Mouse (Mus musculus) forebrain, embryonic 15.5 days (tissue): ENCODE measurements at regions not wholly inside any gene's neighbourhood (a gene's known extent, or its start where the extent isn't known, plus 50 kb on each side); places are given as distances from the start of the nearest gene placed in this dataset.
A peak's percentile ranks its signal among the peaks of the same experiment; 100 is the strongest.

Source experiments
- ATAC-seq: fragments of 200-750 bp; cut with Nextera tagmentation; replicated peaks from 2 replicates; pipeline ENCODE4 v1.8.0; 2017; ENCODE audit warnings: mild to moderate bottlenecking, moderate TSS enrichment, moderate library complexity
- H3K27ac ChIP-seq: fragments of 300-500 bp; sonication (generic); replicated peaks from 2 replicates; pipeline ENCODE4 v1.5.1; 2015; ENCODE audit warnings: mild to moderate bottlenecking, inconsistent platforms
- H3K27me3 ChIP-seq: fragments of 300-500 bp; sonication (generic); 2 replicates; pipeline ENCODE4 v1.6.1; 2015; ENCODE audit warnings: inconsistent platforms
- H3K36me3 ChIP-seq: fragments of 300-500 bp; sonication (generic); 2 replicates; pipeline ENCODE4 v1.6.1; 2015; ENCODE audit warnings: mild to moderate bottlenecking, inconsistent platforms
- H3K4me1 ChIP-seq: fragments of 300-500 bp; sonication (generic); 2 replicates; pipeline ENCODE4 v1.6.1; 2015; ENCODE audit warnings: inconsistent platforms
- H3K4me2 ChIP-seq: fragments of 300-500 bp; sonication (generic); replicated peaks from 2 replicates; pipeline ENCODE4 v1.6.1; 2015; ENCODE audit warnings: mild to moderate bottlenecking, inconsistent platforms
- H3K4me3 ChIP-seq: fragments of 300-500 bp; sonication (generic); 2 replicates; pipeline ENCODE4 v1.5.1; 2015; ENCODE audit warnings: mild to moderate bottlenecking, inconsistent platforms
- H3K9ac ChIP-seq: fragments of 300-500 bp; sonication (generic); replicated peaks from 2 replicates; pipeline ENCODE4 v1.6.1; 2015; ENCODE audit warnings: mild to moderate bottlenecking, inconsistent platforms
- H3K9me3 ChIP-seq: fragments of 300-500 bp; sonication (generic); 2 replicates; pipeline ENCODE4 v1.6.1; 2016; ENCODE audit warnings: inconsistent platforms
- WGBS: fragments of 180-500 bp; shearing (Covaris S2); methylation state at CpG from one replicate; pipeline ENCODE4 v1.1.7; 2015; ENCODE audit warnings: mixed read lengths; 5-methylcytosine and 5-hydroxymethylcytosine counted together

DNA sequence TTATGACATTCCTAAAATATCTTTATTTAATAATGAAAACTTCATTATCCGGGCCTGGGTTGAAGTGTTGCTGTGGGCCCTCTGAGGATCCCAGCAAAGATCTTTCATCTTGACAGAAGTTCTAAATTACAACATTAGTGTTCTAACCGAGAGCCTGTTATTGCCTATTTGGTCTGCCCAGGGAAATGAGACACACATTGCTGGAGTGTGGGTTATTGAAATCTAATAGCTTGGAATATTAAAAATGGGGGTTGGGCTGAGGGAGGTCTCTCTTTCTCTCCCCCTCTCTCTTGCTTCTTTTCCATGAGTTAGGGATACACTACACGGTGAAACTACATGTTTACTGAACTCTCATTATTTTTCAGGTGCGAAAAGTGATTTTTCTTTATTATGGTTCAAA lies 240.4 kb upstream of the Camk1g start:
- no peak for ATAC-seq
- Histone ChIP-seq H3K4me2 (no peak overlapping the region), H3K36me3 (no peaks in the 10 kb centered on the region), H3K9ac (no peak overlapping the region), H3K4me1 (peaks cover 5% of the 10 kb centered on the region; the same call in 1 of the 2 replicates), H3K27ac (no peak overlapping the region), H3K9me3 (no peaks in the 10 kb centered on the region), H3K4me3 (no peak overlapping the region), H3K27me3 (no peaks in the 10 kb centered on the region)
- WGBS: 89% methylated on average over 4 of the region's 4 CpGs

GRCm38 (mm10) chr1:193599895-193600294 lies 229.8 kb upstream of the Camk1g start:
- no peak overlapping the region for H3K4me3 ChIP-seq
- H3K4me1 ChIP-seq: no peaks in the 10 kb centered on the region
- 55% methylated on average over 4 of the region's 4 CpGs for WGBS
- H3K4me2 ChIP-seq: no peak overlapping the region
- no peaks in the 10 kb centered on the region for H3K27me3 ChIP-seq
- H3K9ac ChIP-seq: no peak overlapping the region
- H3K9me3 ChIP-seq: no peaks in the 10 kb centered on the region
- H3K36me3 ChIP-seq: no peaks in the 10 kb centered on the region
- H3K27ac ChIP-seq: peak overlapping the region; percentile 48; the same call in 1 of the 2 replicates
- no peak for ATAC-seq

DNA sequence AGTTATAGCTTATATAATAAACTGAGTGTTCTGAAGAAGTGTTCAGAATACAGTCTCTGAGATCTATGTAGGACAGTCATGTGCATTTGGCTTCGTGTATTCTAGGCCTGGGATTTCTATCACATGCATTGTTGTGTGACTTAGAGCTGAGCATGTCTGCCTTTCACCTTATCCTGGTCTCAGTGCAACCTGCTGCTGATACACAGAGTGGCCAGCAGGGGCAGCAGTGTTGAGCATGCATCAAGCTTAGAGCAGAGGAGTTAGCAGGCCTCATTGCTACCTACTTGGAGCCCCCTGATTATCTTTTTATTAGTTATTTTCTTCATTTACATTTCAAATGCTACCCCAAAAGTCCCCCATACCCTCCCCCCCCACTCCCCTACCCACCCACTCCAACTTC lies 229.1 kb upstream of the Camk1g start:
- Histone ChIP-seq H3K27ac (no peak overlapping the region), H3K4me1 (no peaks in the 10 kb centered on the region), H3K36me3 (no peaks in the 10 kb centered on the region), H3K9me3 (no peaks in the 10 kb centered on the region), H3K27me3 (no peaks in the 10 kb centered on the region), H3K9ac (no peak overlapping the region), H3K4me3 (no peak overlapping the region), H3K4me2 (no peak overlapping the region)
- no peak for ATAC-seq
- 42% methylated on average over 1 of the region's 1 CpGs for WGBS

- H3K9ac ChIP-seq: no peak overlapping the region
- no peak overlapping the region for H3K4me3 ChIP-seq
- no peak overlapping the region for H3K4me2 ChIP-seq
- H3K27ac ChIP-seq: no peak overlapping the region
- no peak for ATAC-seq
- H3K36me3 ChIP-seq: no peaks in the 10 kb centered on the region
- peaks cover 49% of the 10 kb centered on the region for H3K4me1 ChIP-seq
- 9% methylated on average over 5 of the region's 5 CpGs for WGBS
- no peaks in the 10 kb centered on the region for H3K9me3 ChIP-seq
- no peaks in the 10 kb centered on the region for H3K27me3 ChIP-seq
Observed at GRCm38 (mm10) chr1:193590301-193590829, 220.3 kb upstream of the Camk1g start.

DNA sequence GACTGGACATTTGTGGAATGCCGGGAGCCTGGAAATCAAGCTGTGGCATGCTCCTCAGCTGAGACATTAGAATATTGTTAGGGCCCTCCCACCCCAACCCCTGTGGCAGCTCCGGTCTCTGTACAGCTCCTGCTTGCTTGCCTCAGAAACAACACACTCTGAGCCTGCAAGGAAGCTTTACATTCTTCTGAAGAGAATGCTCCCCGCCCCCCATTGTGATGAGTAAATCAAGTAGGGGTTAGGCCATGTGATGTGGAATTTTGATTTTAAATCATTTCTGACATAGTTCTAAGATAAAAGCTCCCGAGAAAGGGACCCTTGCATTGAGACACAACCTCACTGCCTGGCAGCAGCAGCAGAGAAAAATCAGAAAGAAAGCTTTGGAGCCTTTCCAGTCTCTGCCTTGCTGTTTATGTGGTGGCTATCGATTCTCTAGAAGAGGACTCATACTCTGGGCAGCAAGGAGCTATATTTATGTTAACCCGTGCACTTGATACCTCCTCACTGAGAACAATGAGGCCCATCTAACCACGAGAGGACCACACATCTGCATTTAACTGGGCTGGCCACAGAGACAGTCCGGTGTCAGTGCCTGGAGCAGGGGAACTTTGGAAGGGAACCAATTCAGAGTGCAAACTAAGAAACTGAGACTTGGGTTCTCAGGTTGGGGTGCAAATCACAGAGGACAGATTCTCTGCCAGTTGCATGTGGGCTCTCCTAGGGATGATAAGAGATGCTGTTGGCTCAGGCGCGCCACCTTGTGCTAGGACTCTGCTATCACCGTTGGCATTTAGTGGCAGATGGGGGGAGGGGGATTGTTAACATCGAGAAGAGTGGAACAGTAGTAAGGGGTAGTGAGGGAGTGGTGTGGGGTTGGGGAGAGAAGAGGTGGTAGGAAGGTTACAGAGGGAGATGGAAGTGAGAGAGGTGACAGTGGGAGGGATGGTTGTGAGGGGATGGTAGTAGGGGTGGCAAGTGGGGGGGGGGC lies 218.7 kb upstream of the Camk1g start:
- Histone ChIP-seq H3K36me3 (no peaks in the 10 kb centered on the region), H3K4me1 (peaks cover 49% of the 10 kb centered on the region), H3K27me3 (no peaks in the 10 kb centered on the region), H3K4me3 (no peak overlapping the region), H3K9ac (no peak overlapping the region), H3K4me2 (no peak overlapping the region), H3K27ac (peak overlapping the region; percentile 84), H3K9me3 (no peaks in the 10 kb centered on the region)
- peak; percentile 44 for ATAC-seq
- WGBS: 17% methylated on average over 12 of the region's 12 CpGs

DNA sequence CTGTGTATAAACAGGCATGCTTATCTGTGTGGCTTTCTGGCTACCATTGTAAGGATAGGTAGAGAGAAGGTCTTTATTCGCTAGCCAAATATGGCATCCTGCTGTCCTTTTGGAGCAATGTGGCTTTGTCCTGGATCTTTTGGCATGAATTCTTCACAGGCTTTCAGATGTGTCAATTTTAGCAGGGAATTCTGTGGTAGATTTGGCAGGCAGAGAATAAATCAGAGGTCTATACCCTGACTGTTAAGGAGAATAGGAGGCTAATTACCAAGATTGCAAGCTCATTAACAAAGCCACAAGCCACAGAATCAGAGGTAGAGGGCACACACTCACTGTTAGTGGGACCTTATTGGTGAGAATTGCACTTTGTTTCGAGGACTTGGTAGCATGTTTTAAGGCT lies 217.2 kb upstream of the Camk1g start:
- peak; percentile 67 for ATAC-seq
- Histone ChIP-seq H3K4me3 (no peak overlapping the region), H3K27ac (peak overlapping the region; percentile 84), H3K4me2 (no peak overlapping the region), H3K27me3 (no peaks in the 10 kb centered on the region), H3K36me3 (no peaks in the 10 kb centered on the region), H3K9me3 (no peaks in the 10 kb centered on the region), H3K9ac (no peak overlapping the region), H3K4me1 (peaks cover 49% of the 10 kb centered on the region)
- WGBS: 25% methylated on average over 2 of the region's 2 CpGs

- WGBS: 32% methylated on average over 6 of the region's 6 CpGs
- H3K27ac ChIP-seq: peak overlapping the region; percentile 84
Observed at GRCm38 (mm10) chr1:193586896-193587295, 216.8 kb upstream of the Camk1g start.

GRCm38 (mm10) chr1:193583791-193584190 lies 213.7 kb upstream of the Camk1g start:
- no peak overlapping the region for H3K4me2 ChIP-seq
- no peak overlapping the region for H3K9ac ChIP-seq
- 71% methylated on average over 2 of the region's 2 CpGs for WGBS
- H3K27ac ChIP-seq: no peak overlapping the region
- H3K4me1 ChIP-seq: peaks cover 28% of the 10 kb centered on the region
- H3K9me3 ChIP-seq: no peaks in the 10 kb centered on the region
- H3K36me3 ChIP-seq: no peaks in the 10 kb centered on the region
- no peak for ATAC-seq
- H3K27me3 ChIP-seq: no peaks in the 10 kb centered on the region
- H3K4me3 ChIP-seq: no peak overlapping the region

More at GRCm38 (mm10) chr1:193586896-193587295, 216.8 kb upstream of the Camk1g start:
- Histone ChIP-seq H3K27me3 (no peaks in the 10 kb centered on the region), H3K4me2 (no peak overlapping the region), H3K4me3 (no peak overlapping the region), H3K4me1 (peaks cover 49% of the 10 kb centered on the region), H3K36me3 (no peaks in the 10 kb centered on the region), H3K9ac (no peak overlapping the region), H3K9me3 (no peaks in the 10 kb centered on the region)
- ATAC-seq: peak; percentile 82

GRCm38 (mm10) chr1:193580393-193580792 lies 210.3 kb upstream of the Camk1g start:
- no peaks in the 10 kb centered on the region for H3K36me3 ChIP-seq
- H3K4me1 ChIP-seq: peaks cover 12% of the 10 kb centered on the region
- no peaks in the 10 kb centered on the region for H3K9me3 ChIP-seq
- H3K4me3 ChIP-seq: no peak overlapping the region
- H3K27me3 ChIP-seq: no peaks in the 10 kb centered on the region
- H3K27ac ChIP-seq: no peak overlapping the region
- no peak overlapping the region for H3K4me2 ChIP-seq
- 80% methylated on average over 4 of the region's 4 CpGs for WGBS
- no peak for ATAC-seq
- H3K9ac ChIP-seq: no peak overlapping the region

DNA sequence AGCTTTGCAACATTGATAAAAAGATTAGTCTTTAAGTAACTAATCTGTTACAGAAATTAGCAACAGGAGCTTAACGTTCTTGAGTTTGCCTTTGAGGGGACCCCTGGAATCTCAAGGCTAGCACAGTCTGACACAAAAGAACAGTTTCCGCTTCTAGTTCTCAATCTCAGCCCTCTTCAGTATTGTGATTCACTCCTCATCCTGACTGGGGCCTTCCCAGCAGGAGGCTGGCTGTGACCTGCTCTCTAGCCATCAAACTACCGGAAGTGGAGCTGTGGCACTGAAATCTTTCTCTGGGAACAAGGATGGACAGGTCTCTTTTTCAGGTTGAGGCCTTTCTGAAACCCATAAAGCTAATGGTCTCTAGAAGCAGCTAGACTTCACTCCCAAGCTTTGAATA lies 209.6 kb upstream of the Camk1g start:
- H3K36me3 ChIP-seq: no peaks in the 10 kb centered on the region
- 48% methylated on average over 3 of the region's 3 CpGs for WGBS
- no peaks in the 10 kb centered on the region for H3K27me3 ChIP-seq
- no peaks in the 10 kb centered on the region for H3K9me3 ChIP-seq
- peaks cover 14% of the 10 kb centered on the region for H3K4me1 ChIP-seq
- no peak overlapping the region for H3K4me3 ChIP-seq
- no peak for ATAC-seq
- no peak overlapping the region for H3K4me2 ChIP-seq
- H3K9ac ChIP-seq: no peak overlapping the region
- no peak overlapping the region for H3K27ac ChIP-seq

DNA sequence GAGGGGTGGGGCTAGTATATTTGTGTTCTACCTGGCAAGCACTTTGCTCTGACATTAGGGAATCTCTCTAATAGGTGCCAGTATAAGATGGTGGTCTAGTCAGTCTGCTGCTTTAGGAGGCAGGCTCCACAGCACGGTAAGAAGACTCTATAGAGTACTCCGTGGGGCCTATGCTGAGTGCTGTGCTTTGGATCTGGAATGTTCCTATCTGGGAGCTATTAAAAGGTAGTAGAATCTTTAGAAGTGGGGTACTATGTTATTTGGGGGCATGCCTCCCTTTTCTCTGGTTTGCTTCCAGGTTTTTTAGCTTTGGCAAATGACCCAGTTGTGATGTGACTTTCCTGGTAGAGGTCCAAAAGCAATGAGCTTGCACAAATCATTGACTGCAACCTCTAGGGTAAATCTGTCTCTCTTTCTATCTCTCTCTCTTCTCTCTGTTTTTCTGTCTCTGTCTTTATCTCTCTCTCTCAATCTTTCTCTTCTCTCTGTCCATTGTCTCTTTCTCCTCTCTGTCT lies 208.6 kb upstream of the Camk1g start:
- Histone ChIP-seq H3K4me1 (peaks cover 14% of the 10 kb centered on the region), H3K27me3 (no peaks in the 10 kb centered on the region), H3K27ac (no peak overlapping the region), H3K36me3 (no peaks in the 10 kb centered on the region), H3K4me3 (no peak overlapping the region), H3K4me2 (no peak overlapping the region), H3K9ac (no peak overlapping the region), H3K9me3 (no peaks in the 10 kb centered on the region)
- ATAC-seq: no peak
- 89% methylated on average over 2 of the region's 2 CpGs for whole genome bisulfite sequencing

DNA sequence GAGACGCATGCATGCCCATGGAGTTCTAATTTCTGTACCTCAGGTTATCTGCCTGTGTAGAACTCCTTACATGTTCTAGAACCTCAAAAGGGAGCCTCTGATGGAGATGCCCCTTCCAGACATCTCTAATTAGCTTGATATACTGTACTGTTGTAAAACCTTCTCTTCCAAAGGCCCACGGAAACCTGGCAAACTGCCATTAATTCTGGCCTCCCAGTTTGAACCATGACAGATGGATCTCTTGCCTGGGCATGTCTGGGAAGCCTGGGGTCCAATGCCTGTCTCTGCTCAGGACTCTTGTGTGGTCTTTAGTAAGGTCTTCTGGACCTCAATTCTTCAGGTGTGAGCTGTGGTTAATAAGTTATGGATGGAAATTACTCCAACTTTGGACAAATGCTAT lies 207.7 kb upstream of the Camk1g start:
- Histone ChIP-seq H3K36me3 (no peaks in the 10 kb centered on the region), H3K9me3 (no peaks in the 10 kb centered on the region), H3K27ac (no peak overlapping the region), H3K27me3 (no peaks in the 10 kb centered on the region), H3K4me3 (no peak overlapping the region), H3K4me1 (peaks cover 14% of the 10 kb centered on the region), H3K4me2 (no peak overlapping the region), H3K9ac (no peak overlapping the region)
- WGBS: 60% methylated on average over 2 of the region's 2 CpGs
- no peak for ATAC-seq
